Mouse (Mus musculus) ES-Bruce4 (cell line): ENCODE measurements around the gene Xiap.
"Not testable (repeated sequence)": the region's sequence is repeated elsewhere in the genome, so short reads cannot be mapped to it uniquely, and the experiment has no call there.

Experiments
- CTCF ChIP-seq: IDR thresholded peaks from one replicate; pipeline ENCODE4 v1.8.1; 2011; ENCODE audit warnings: low read depth, low read length
- POLR2A ChIP-seq: IDR thresholded peaks from one replicate; pipeline ENCODE4 v1.8.1; 2011; ENCODE audit warnings: low read length; ENCODE audit not compliant: insufficient read depth

- not testable (repeated sequence) for TF ChIP-seq POLR2A, CTCF
Observed at GRCm38 (mm10) chrX:42025802-42026440, 33.6 kb upstream of the Xiap start.
